Mouse (Mus musculus) C2C12 (cell line): ENCODE results near the gene Crtac1. TPM values are rescaled to one million over a fixed set of nuclear protein-coding genes. Genes with fewer than 3 reads are reported as not detected.

Source experiments
- H3K27me3 ChIP-seq: one replicate; pipeline ENCODE4 v1.6.1; 2011; ENCODE audit not compliant: control insufficient read depth, insufficient read depth, insufficient read length
- H3K36me3 ChIP-seq: one replicate; pipeline ENCODE4 v1.6.1; 2011; ENCODE audit not compliant: control insufficient read depth, insufficient read depth
- H3K4me3 ChIP-seq: one replicate; pipeline ENCODE4 v1.5.1; 2011; ENCODE audit warnings: mild to moderate bottlenecking, control low read depth; ENCODE audit not compliant: poor library complexity, insufficient read depth, severe bottlenecking
- H3K79me2 ChIP-seq: one replicate; pipeline ENCODE4 v1.6.1; 2011; ENCODE audit not compliant: control insufficient read depth, insufficient read depth
- H3K79me3 ChIP-seq: one replicate; pipeline ENCODE4 v1.6.1; 2011; ENCODE audit warnings: low read depth, control low read depth
- H3ac ChIP-seq: one replicate; pipeline ENCODE3; 2011; ENCODE audit warnings: low read depth; ENCODE audit not compliant: control insufficient read depth, insufficient read length
- CEBPB ChIP-seq: IDR thresholded peaks from one replicate; pipeline ENCODE4 v1.6.1; 2011; ENCODE audit warnings: low read depth, mild to moderate bottlenecking, control low read depth, moderate library complexity
- CTCF ChIP-seq: IDR thresholded peaks from one replicate; pipeline ENCODE4 v1.5.1; 2011; ENCODE audit not compliant: control insufficient read depth, insufficient read depth, insufficient read length
- FOSL1 ChIP-seq: IDR thresholded peaks from one replicate; pipeline ENCODE4 v1.8.0; 2011; ENCODE audit warnings: mild to moderate bottlenecking, low read length; ENCODE audit not compliant: poor library complexity, insufficient read depth, severe bottlenecking
- MAX ChIP-seq: IDR thresholded peaks from one replicate; pipeline ENCODE4 v1.6.1; 2011; ENCODE audit warnings: mild to moderate bottlenecking, control low read depth
- MYOD1 ChIP-seq: IDR thresholded peaks from one replicate; pipeline ENCODE4 v1.6.1; 2011; ENCODE audit warnings: low read depth; ENCODE audit not compliant: control insufficient read depth, insufficient read length
- MYOG ChIP-seq: IDR thresholded peaks from one replicate; pipeline ENCODE4 v1.6.1; 2011; ENCODE audit not compliant: control insufficient read depth, insufficient read length; ENCODE audit errors: extremely low read depth
- USF1 ChIP-seq: IDR thresholded peaks from one replicate; pipeline ENCODE4 v1.6.1; 2011; ENCODE audit warnings: low read depth, mild to moderate bottlenecking, control low read depth, moderate library complexity
- polyA plus RNA-seq: library from polyadenylated mRNA; unstranded; fragments of >200 nt; fragmentation: generic; extraction: Trizol; gene quantifications from one replicate; pipeline ENCODE4 v1.2.1, GENCODE M21; 2012; ENCODE audit warnings: missing spikeins

Crtac1 gene
- polyA plus RNA-seq, 1 experiment: not detected

DNA sequence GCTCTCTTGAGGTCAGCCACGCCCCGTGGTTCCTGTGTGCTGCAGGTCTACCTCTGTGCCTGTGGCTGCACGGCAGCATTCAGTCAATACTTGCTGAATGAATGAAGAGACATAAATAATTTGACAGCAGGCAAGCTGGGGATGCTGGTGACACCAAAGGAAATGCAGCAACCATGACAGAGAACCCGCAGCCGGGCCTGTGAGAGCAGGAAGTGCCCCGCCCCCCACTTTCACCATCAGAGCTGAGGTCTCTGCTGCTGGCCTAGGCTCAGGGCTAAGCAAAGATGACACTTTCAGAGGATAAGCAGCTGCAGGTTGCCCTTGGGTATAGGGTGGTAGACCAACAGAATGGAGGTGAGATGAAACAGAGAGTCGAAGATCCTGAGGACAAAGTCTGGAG, 125.4 kb downstream of the Crtac1 start:
- Histone ChIP-seq H3K36me3 (no peaks in the 10 kb centered on the region), H3K4me3 (no peak overlapping the region), H3K79me2 (no peaks in the 10 kb centered on the region), H3ac (no peak overlapping the region), H3K27me3 (peaks cover 74% of the 10 kb centered on the region), H3K79me3 (no peaks in the 10 kb centered on the region)
- TF ChIP-seq CEBPB: no peak
- TF ChIP-seq FOSL1: no peak
- TF ChIP-seq MAX: no peak
- TF ChIP-seq MYOD1: no peak
- no peak for TF ChIP-seq USF1
- no peak for TF ChIP-seq MYOG
- no peak for TF ChIP-seq CTCF

- Histone ChIP-seq H3K36me3 (no peaks in the 10 kb centered on the region), H3K4me3 (no peak overlapping the region), H3ac (no peak overlapping the region), H3K79me2 (no peaks in the 10 kb centered on the region), H3K27me3 (peaks cover 74% of the 10 kb centered on the region), H3K79me3 (no peaks in the 10 kb centered on the region)
- TF ChIP-seq MYOG (no peak), MYOD1 (no peak), USF1 (no peak), MAX (no peak), FOSL1 (no peak), CEBPB (no peak), CTCF (no peak)
These were observed 125.8 kb downstream of the Crtac1 start for GRCm38 (mm10) chr19:42305746-42306145.

DNA sequence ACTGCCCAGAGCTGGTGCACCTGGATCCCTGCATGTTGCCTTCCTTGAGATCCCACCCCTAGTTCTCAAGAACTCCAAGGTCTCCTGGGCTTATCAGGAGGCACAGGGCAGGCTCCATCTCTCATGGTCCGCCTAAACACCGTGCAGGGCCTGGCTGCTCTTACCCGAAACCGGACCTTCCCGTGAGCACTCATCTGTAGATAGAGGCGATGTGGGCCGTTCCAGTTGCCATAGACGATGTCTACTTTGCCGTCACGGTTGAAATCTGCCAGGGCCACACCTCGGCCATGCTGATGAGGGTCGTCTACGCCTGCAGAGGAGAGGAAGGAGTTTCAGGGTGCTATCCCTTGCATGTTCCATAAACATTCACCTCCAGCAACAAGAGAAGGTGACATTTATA, 127.1 kb downstream of the Crtac1 start:
- peaks cover 77% of the 10 kb centered on the region for H3K27me3 ChIP-seq
- H3K79me3 ChIP-seq: no peaks in the 10 kb centered on the region

DNA sequence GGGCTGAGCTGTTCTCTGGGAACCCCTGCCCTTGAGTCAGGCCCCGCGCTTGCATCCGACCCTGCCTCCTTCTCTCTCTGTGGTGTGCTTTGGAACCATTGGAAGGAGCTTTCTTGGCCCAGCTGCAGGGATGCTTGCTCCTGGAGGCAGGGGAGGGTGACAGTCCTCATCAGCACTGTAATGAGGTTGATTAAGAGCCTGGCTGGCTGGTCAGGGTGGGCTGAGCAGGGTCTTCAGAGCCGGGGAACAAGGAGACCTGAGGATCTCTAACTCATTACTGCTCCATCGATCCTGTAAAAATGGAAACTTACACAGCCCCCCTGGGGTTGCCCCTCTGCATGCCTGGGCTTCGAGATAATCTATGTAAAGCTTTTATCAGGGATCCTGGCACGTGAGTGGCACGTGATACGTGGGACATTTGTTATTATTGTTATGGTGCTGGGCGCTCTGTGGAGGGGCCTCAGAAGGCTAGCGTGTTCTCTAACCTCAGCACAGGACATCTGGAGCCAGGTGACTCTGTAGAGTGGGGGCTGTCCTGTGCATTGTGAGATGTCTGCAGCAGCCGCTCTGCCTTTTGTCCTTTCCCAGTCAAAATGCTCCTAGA, 128.3 kb downstream of the Crtac1 start:
- Histone ChIP-seq H3K79me3 (no peaks in the 10 kb centered on the region), H3K27me3 (peaks cover 78% of the 10 kb centered on the region), H3ac (no peak overlapping the region), H3K36me3 (no peaks in the 10 kb centered on the region), H3K4me3 (no peak overlapping the region), H3K79me2 (no peaks in the 10 kb centered on the region)
- TF ChIP-seq CEBPB: no peak
- TF ChIP-seq CTCF: no peak
- TF ChIP-seq FOSL1: no peak
- no peak for TF ChIP-seq MAX
- no peak for TF ChIP-seq MYOG
- TF ChIP-seq USF1: no peak
- TF ChIP-seq MYOD1: no peak

More for the DNA sequence above, 127.1 kb downstream of the Crtac1 start:
- H3K79me2 ChIP-seq: no peaks in the 10 kb centered on the region
- TF ChIP-seq FOSL1: no peak
- no peak for TF ChIP-seq MYOG
- no peak for TF ChIP-seq CTCF
- no peak for TF ChIP-seq USF1
- no peak for TF ChIP-seq CEBPB
- no peak for TF ChIP-seq MYOD1
- no peak for TF ChIP-seq MAX
- no peak overlapping the region for H3ac ChIP-seq
- no peaks in the 10 kb centered on the region for H3K36me3 ChIP-seq
- no peak overlapping the region for H3K4me3 ChIP-seq

DNA sequence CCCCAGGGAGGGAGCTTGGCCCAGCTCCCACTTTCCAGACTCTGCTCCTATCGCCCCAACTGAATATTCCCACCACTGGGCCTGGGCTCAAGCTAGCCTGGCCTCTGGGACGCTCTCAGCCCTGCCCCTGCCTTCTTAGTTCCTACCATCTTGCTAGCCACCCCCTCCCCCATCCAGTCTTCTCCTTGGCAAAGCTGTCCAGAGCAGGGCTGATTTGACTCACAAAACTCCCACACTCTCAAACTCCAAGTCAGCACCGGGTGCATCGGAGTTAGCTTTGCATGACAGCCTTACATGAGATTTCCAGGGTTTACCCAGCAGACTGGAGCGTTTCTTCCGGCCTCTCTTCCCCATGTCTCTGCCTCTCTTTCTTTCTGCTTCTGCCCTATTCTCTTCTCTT, 138.4 kb downstream of the Crtac1 start:
- no peak for TF ChIP-seq MAX
- no peak for TF ChIP-seq CEBPB
- TF ChIP-seq USF1: no peak
- no peak for TF ChIP-seq CTCF
- no peak for TF ChIP-seq FOSL1
- H3ac ChIP-seq: no peak overlapping the region
- no peaks in the 10 kb centered on the region for H3K79me3 ChIP-seq
- H3K36me3 ChIP-seq: no peaks in the 10 kb centered on the region
- H3K4me3 ChIP-seq: no peak overlapping the region
- H3K79me2 ChIP-seq: no peaks in the 10 kb centered on the region
- H3K27me3 ChIP-seq: peaks cover 65% of the 10 kb centered on the region

- Histone ChIP-seq H3K4me3 (no peak overlapping the region), H3K36me3 (no peaks in the 10 kb centered on the region), H3ac (no peak overlapping the region), H3K27me3 (peaks cover 64% of the 10 kb centered on the region), H3K79me3 (no peaks in the 10 kb centered on the region), H3K79me2 (no peaks in the 10 kb centered on the region)
- TF ChIP-seq MYOG: no peak
- TF ChIP-seq USF1: no peak
- TF ChIP-seq CTCF: no peak
- no peak for TF ChIP-seq MYOD1
- TF ChIP-seq MAX: no peak
- TF ChIP-seq CEBPB: no peak
- no peak for TF ChIP-seq FOSL1
These were observed 139.5 kb downstream of the Crtac1 start for GRCm38 (mm10) chr19:42292106-42292505.
